Mouse (Mus musculus): ENCODE results near the gene Ugt1a7c. TPM values are rescaled to one million over a fixed set of nuclear protein-coding genes. Genes with fewer than 3 reads are reported as not detected.

The Ugt1a7c gene
- total and polyA plus RNA-seq, 3 experiments = not detected

DNA sequence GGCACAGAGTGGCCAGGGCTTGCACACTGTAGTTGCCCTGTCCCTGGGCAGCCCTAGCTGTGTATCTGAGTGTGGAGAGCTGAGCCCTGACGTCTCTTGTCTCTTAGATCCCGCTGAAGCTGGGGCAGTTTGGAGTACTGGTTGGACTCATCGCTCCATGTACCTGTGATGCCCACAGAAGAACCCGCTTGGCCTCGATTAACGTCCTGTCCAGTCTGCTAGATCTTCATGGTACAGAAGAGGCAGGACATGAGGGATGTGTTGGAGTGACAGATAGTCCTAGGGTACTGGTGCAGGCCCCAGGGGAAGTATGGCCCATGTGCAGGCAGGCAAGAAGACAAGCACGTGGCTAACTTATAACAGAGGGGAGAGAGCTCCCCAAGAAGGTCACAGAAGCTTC is 154.7 kb downstream of the Ugt1a7c start:
- no peaks in the 10 kb centered on the region for H3K27me3 ChIP-seq (ENCODE audit: control insufficient read depth in 1 of 2, insufficient read depth in 2 of 2, low read length in 2 of 2)
- DNase-seq (ENCODE audit: low read depth, low spot score) = no peak
- H3K27ac ChIP-seq (ENCODE audit: control insufficient read depth, low read depth, low read length) = no peak overlapping the region
- 0 out of 4 replicates have a peak, but pooled peaks cover 0 to 3% of the 10 kb centered on the region in 2 experiments for H3K4me1 ChIP-seq (ENCODE audit: control insufficient read depth in 1 of 2, insufficient read depth in 2 of 2, low read length in 2 of 2)
- H3K79me2 ChIP-seq (ENCODE audit: control insufficient read depth, insufficient read depth, low read length, poor library complexity) = no peaks in the 10 kb centered on the region
- TF ChIP-seq ELF1 (IDR thresholded peaks at IDR 0.05; ENCODE audit: low read depth, low read length) (no peak), RAD21 (IDR thresholded peaks at IDR 0.05; ENCODE audit: low read depth, low read length) (no peak), ETS1 (IDR thresholded peaks at IDR 0.05; ENCODE audit: low read depth, low read length) (no peak)
- H3K9me3 ChIP-seq (replicated peaks; ENCODE audit: insufficient read depth, low read length) = no peaks in the 10 kb centered on the region
- no peak overlapping the region for H3K4me3 ChIP-seq (ENCODE audit: control insufficient read depth in 1 of 2, insufficient read depth in 1 of 2, low read depth in 2 of 2, low read length in 2 of 2)
- H3K36me3 ChIP-seq (ENCODE audit: control insufficient read depth in 1 of 2, insufficient read depth in 2 of 2, low read length in 2 of 2) = no peaks in the 10 kb centered on the region
- no peak overlapping the region for H3K9ac ChIP-seq (ENCODE audit: control insufficient read depth, low read depth, low read length, poor library complexity, severe bottlenecking)

DNA sequence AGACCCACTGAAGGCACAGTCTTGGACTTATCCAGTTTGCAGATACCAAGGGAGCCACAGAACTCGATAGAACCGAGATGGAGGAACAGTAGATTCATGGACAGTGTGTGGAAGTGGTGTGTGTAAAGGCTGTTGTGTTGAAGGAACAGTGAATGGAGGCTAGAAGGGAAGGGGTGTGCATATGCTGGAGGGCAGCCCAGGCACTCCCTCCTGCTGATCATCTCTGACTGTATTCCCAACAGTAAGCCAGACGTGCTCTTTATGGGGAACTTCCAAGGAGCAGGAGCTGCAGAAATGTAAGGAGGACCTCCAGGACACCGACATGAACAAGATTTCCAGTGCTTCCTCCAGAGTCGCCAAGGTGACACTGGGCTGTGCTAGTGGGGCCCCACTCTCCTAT is 155.2 kb downstream of the Ugt1a7c start:
- no peak for TF ChIP-seq SIN3A (IDR thresholded peaks at IDR 0.05; ENCODE audit: low read length)
- TF ChIP-seq USF2 (IDR thresholded peaks at IDR 0.05; ENCODE audit: borderline replicate concordance in 1 of 2, insufficient read depth in 1 of 2, low read depth in 1 of 2, low read length in 2 of 2) = no peak
- Histone ChIP-seq H3K79me2 (ENCODE audit: control insufficient read depth, insufficient read depth, low read length, poor library complexity) (no peaks in the 10 kb centered on the region), H3K9ac (ENCODE audit: control insufficient read depth, low read depth, low read length, poor library complexity, severe bottlenecking) (no peak overlapping the region), H3K4me1 (ENCODE audit: control insufficient read depth in 1 of 2, insufficient read depth in 2 of 2, low read length in 2 of 2) (0 out of 4 replicates have a peak, but pooled peaks cover 0 to 3% of the 10 kb centered on the region in 2 experiments), H3K27me3 (ENCODE audit: control insufficient read depth in 1 of 2, insufficient read depth in 2 of 2, low read length in 2 of 2) (no peaks in the 10 kb centered on the region), H3K36me3 (ENCODE audit: control insufficient read depth in 1 of 2, insufficient read depth in 2 of 2, low read length in 2 of 2) (no peaks in the 10 kb centered on the region), H3K4me3 (ENCODE audit: control insufficient read depth in 1 of 2, insufficient read depth in 1 of 2, low read depth in 2 of 2, low read length in 2 of 2) (no peak overlapping the region), H3K27ac (ENCODE audit: control insufficient read depth, low read depth, low read length) (no peak overlapping the region), H3K9me3 (replicated peaks; ENCODE audit: insufficient read depth, low read length) (no peaks in the 10 kb centered on the region)
- no peak for DNase-seq (ENCODE audit: low read depth, low spot score)

DNA sequence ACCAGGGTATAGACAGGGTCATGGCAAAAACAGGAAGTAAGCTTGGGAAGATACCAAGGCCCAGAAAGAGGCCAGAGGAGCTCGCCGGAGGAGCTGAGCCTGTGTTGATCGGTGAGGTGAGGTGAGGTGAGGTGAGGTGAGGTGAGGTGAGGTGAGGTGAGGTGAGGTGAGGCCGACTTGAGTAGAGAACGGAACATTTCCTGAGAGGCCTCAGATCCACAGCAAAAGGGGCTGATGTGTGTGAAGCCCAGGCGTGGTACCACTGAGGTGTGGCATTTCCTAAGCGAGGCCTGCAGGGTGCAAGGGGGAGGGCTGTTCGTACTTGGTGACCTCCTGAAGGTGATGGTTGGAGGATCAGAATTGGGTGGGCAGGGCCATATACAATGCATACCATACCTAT is 158.2 kb downstream of the Ugt1a7c start:
- no peak for DNase-seq (ENCODE audit: low read depth, low spot score)
- Histone ChIP-seq H3K9ac (ENCODE audit: control insufficient read depth, low read depth, low read length, poor library complexity, severe bottlenecking) (no peak overlapping the region), H3K27me3 (ENCODE audit: control insufficient read depth in 1 of 2, insufficient read depth in 2 of 2, low read length in 2 of 2) (no peaks in the 10 kb centered on the region), H3K27ac (ENCODE audit: control insufficient read depth, low read depth, low read length) (no peak overlapping the region), H3K9me3 (replicated peaks; ENCODE audit: insufficient read depth, low read length) (no peaks in the 10 kb centered on the region), H3K4me1 (ENCODE audit: control insufficient read depth in 1 of 2, insufficient read depth in 2 of 2, low read length in 2 of 2) (0 out of 4 replicates have a peak, but pooled peaks cover 0 to 3% of the 10 kb centered on the region in 2 experiments), H3K79me2 (ENCODE audit: control insufficient read depth, insufficient read depth, low read length, poor library complexity) (no peaks in the 10 kb centered on the region), H3K36me3 (ENCODE audit: control insufficient read depth in 1 of 2, insufficient read depth in 2 of 2, low read length in 2 of 2) (no peaks in the 10 kb centered on the region), H3K4me3 (ENCODE audit: control insufficient read depth in 1 of 2, insufficient read depth in 1 of 2, low read depth in 2 of 2, low read length in 2 of 2) (no peak overlapping the region)
- TF ChIP-seq POLR2AphosphoS5 (IDR thresholded peaks at IDR 0.05; ENCODE audit: borderline replicate concordance, low read depth, low read length) (no peak), MXI1 (IDR thresholded peaks at IDR 0.05; ENCODE audit: low read depth, low read length) (no peak), GABPA (IDR thresholded peaks at IDR 0.05; ENCODE audit: low read depth, low read length) (no peak), TBP (IDR thresholded peaks at IDR 0.05; ENCODE audit: low read depth, low read length) (no peak), RAD21 (IDR thresholded peaks at IDR 0.05; ENCODE audit: low read depth, low read length) (no peak), E2F4 (IDR thresholded peaks at IDR 0.05; ENCODE audit: borderline replicate concordance, low read depth, low read length) (no peak), ZNF384 (IDR thresholded peaks at IDR 0.05; ENCODE audit: low read depth, low read length) (no peak), ETS1 (IDR thresholded peaks at IDR 0.05; ENCODE audit: low read depth, low read length) (no peak), GATA1 (IDR thresholded peaks at IDR 0.05; ENCODE audit: low read depth, low read length) (no peak), CHD2 (IDR thresholded peaks at IDR 0.05; ENCODE audit: low read length) (no peak)
